Mouse (Mus musculus) hindbrain, postnatal 0 days (tissue): ENCODE results near the gene Gak. TPM values are rescaled to one million over a fixed set of nuclear protein-coding genes. Genes with fewer than 3 reads are reported as not detected.
A peak's percentile ranks its signal among the peaks of the same experiment; 100 is the strongest.

Experiments
- ATAC-seq: fragments of 200-750 bp; cut with Nextera tagmentation; 2 replicates; pipeline ENCODE4 v1.8.0; 2017; ENCODE audit warnings: mild to moderate bottlenecking, moderate TSS enrichment, moderate library complexity
- DNase-seq: peaks from one replicate; pipeline ENCODE4 v3.0.0-alpha.2; 2015; ENCODE audit warnings: low spot score
- H3K27ac ChIP-seq: fragments of 300-500 bp; sonication (generic); 2 replicates; pipeline ENCODE4 v1.5.1; 2014; ENCODE audit warnings: mild to moderate bottlenecking
- H3K27me3 ChIP-seq: fragments of 300-500 bp; sonication (generic); 2 replicates; pipeline ENCODE4 v1.6.1; 2014; ENCODE audit warnings: low read length, mixed read lengths; ENCODE audit not compliant: insufficient read depth
- H3K36me3 ChIP-seq: fragments of 300-500 bp; sonication (generic); 2 replicates; pipeline ENCODE4 v1.6.1; 2014; ENCODE audit warnings: low read length, mixed read lengths; ENCODE audit not compliant: insufficient read depth
- H3K4me1 ChIP-seq: fragments of 300-500 bp; sonication (generic); 2 replicates; pipeline ENCODE4 v1.6.1; 2014; ENCODE audit warnings: antibody characterized with exemption, low read length, mixed read lengths; ENCODE audit not compliant: insufficient read depth
- H3K4me2 ChIP-seq: fragments of 300-500 bp; sonication (generic); 2 replicates; pipeline ENCODE4 v1.6.1; 2014; ENCODE audit warnings: low read depth, mild to moderate bottlenecking, low read length, moderate library complexity, mixed read lengths
- H3K4me3 ChIP-seq: fragments of 300-500 bp; sonication (generic); 2 replicates; pipeline ENCODE4 v1.5.1; 2014; ENCODE audit warnings: low read length
- H3K9ac ChIP-seq: fragments of 300-500 bp; sonication (generic); replicated peaks from 2 replicates; pipeline ENCODE4 v1.6.1; 2014; ENCODE audit warnings: mild to moderate bottlenecking, low read length, moderate library complexity, mixed read lengths
- H3K9me3 ChIP-seq: fragments of 300-500 bp; sonication (generic); 2 replicates; pipeline ENCODE4 v1.6.1; 2016; ENCODE audit warnings: low read length, mixed read lengths
- CTCF ChIP-seq: IDR thresholded peaks from 2 replicates; pipeline ENCODE4 v1.5.1; 2016; ENCODE audit warnings: antibody characterized with exemption, control low read depth, low read depth
- WGBS: fragments of 180-500 bp; shearing (Covaris S2); extraction: QIAGEN DNeasy Blood & Tissue Kit; methylation state at CpG from one replicate; pipeline ENCODE4 v1.1.7; 2014; 5-methylcytosine and 5-hydroxymethylcytosine counted together
- polyA plus RNA-seq: library from polyadenylated mRNA; unstranded; fragments of >200 nt; fragmentation: Nextera tagmentation; extraction: Ambion mirVana; gene quantifications from 2 replicates; pipeline ENCODE4 v1.2.1, GENCODE M21; 2015
- total RNA-seq: library from RNA; depleted of rRNA; stranded (reverse); fragments of >200 nt; gene quantifications from 2 replicates; pipeline ENCODE4 v1.2.3, GENCODE M21; 2014

Gak gene
- total and polyA plus RNA-seq, 2 experiments from 2014 or later = 43.5 to 75.5 TPM

- Histone ChIP-seq H3K4me2 (no peak overlapping the region), H3K9me3 (no peaks in the 10 kb centered on the region), H3K4me3 (no peak overlapping the region), H3K27ac (no peak overlapping the region), H3K4me1 (peaks cover 2% of the 10 kb centered on the region; the same call in 1 of the 2 replicates), H3K36me3 (peaks cover 6% of the 10 kb centered on the region), H3K27me3 (no peaks in the 10 kb centered on the region), H3K9ac (no peak overlapping the region)
- DNase-seq = no peak
- no peak for ATAC-seq
- WGBS = 95% methylated on average over 12 of the region's 12 CpGs
- TF ChIP-seq CTCF = peak; percentile 32
These were observed 42.2 kb upstream of the Gak start for GRCm38 (mm10) chr5:108671757-108672156.

- ATAC-seq (no peak), DNase-seq (peak; percentile 45)
- Histone ChIP-seq H3K4me1 (no peaks in the 10 kb centered on the region; the same call in 1 of the 2 replicates), H3K9ac (no peak overlapping the region), H3K9me3 (no peaks in the 10 kb centered on the region), H3K4me2 (no peak overlapping the region), H3K36me3 (peaks cover 6% of the 10 kb centered on the region), H3K27ac (no peak overlapping the region), H3K4me3 (no peak overlapping the region), H3K27me3 (no peaks in the 10 kb centered on the region)
- TF ChIP-seq CTCF = peak; percentile 58
These were observed 41.2 kb upstream of the Gak start for GRCm38 (mm10) chr5:108670785-108671184.

GRCm38 (mm10) chr5:108669986-108670385 lies 40.4 kb upstream of the Gak start:
- ATAC-seq = 0 out of 2 replicates have a peak, but pooled peaks have one; percentile 2
- peak overlapping the region; percentile 85 for H3K27ac ChIP-seq

GRCm38 (mm10) chr5:108668977-108669936 lies 39.7 kb upstream of the Gak start, which contains the start of gene Dgkq:
Gene Dgkq (minus strand): TSS chr5:108669672.
- Histone ChIP-seq H3K4me1 (no peaks in the 10 kb centered on the region; the same call in 1 of the 2 replicates), H3K4me2 (peak within 1 kb of the TSS; percentile 77), H3K27ac (peak within 1 kb of the TSS; percentile 85), H3K9me3 (no peaks in the 10 kb centered on the region), H3K4me3 (peak within 1 kb of the TSS; percentile 55), H3K9ac (peak within 1 kb of the TSS; percentile 64), H3K36me3 (peaks cover 6% of the 10 kb centered on the region), H3K27me3 (no peaks in the 10 kb centered on the region)
- TF ChIP-seq CTCF = peak; percentile 81
- DNase-seq (peak; percentile 91), ATAC-seq (peak; percentile 91)
- 5% methylated on average over 43 of the region's 43 CpGs for WGBS

More at GRCm38 (mm10) chr5:108669986-108670385, 40.4 kb upstream of the Gak start:
- Histone ChIP-seq H3K27me3 (no peaks in the 10 kb centered on the region), H3K4me2 (peak overlapping the region; percentile 77), H3K9me3 (no peaks in the 10 kb centered on the region), H3K4me1 (no peaks in the 10 kb centered on the region; the same call in 1 of the 2 replicates), H3K36me3 (peaks cover 6% of the 10 kb centered on the region), H3K4me3 (no peak overlapping the region), H3K9ac (peak overlapping the region; percentile 5; the same call in 1 of the 2 replicates)
- 78% methylated on average over 9 of the region's 9 CpGs for WGBS
- TF ChIP-seq CTCF = no peak
- no peak for DNase-seq

- 7% methylated on average over 3 of the region's 3 CpGs for WGBS
- Histone ChIP-seq H3K36me3 (peaks cover 6% of the 10 kb centered on the region), H3K4me2 (peak overlapping the region; percentile 77), H3K27ac (peak overlapping the region; percentile 85; the same call in 1 of the 2 replicates), H3K9ac (peak overlapping the region; percentile 64), H3K9me3 (no peaks in the 10 kb centered on the region), H3K4me3 (peak overlapping the region; percentile 55), H3K4me1 (no peaks in the 10 kb centered on the region; the same call in 1 of the 2 replicates), H3K27me3 (no peaks in the 10 kb centered on the region)
- ATAC-seq (no peak; the same call in 1 of the 2 replicates), DNase-seq (no peak)
- TF ChIP-seq CTCF = no peak
These were observed 38.9 kb upstream of the Gak start for GRCm38 (mm10) chr5:108668387-108668932.

GRCm38 (mm10) chr5:108667370-108667769 lies 37.8 kb upstream of the Gak start:
- H3K4me3 ChIP-seq = no peak overlapping the region
- H3K36me3 ChIP-seq = peaks cover 4% of the 10 kb centered on the region; the same call in 1 of the 2 replicates
- no peaks in the 10 kb centered on the region; the same call in 1 of the 2 replicates for H3K4me1 ChIP-seq
- H3K9me3 ChIP-seq = no peaks in the 10 kb centered on the region
- H3K27ac ChIP-seq = no peak overlapping the region
- no peak overlapping the region for H3K9ac ChIP-seq
- TF ChIP-seq CTCF = no peak
- ATAC-seq = no peak
- no peak for DNase-seq
- 89% methylated on average over 2 of the region's 2 CpGs for WGBS
- H3K4me2 ChIP-seq = no peak overlapping the region
- no peaks in the 10 kb centered on the region for H3K27me3 ChIP-seq
